Mouse (Mus musculus) C2C12 (cell line): ENCODE results near the gene Ubox5. TPM values are rescaled to one million over a fixed set of nuclear protein-coding genes. Genes with fewer than 3 reads are reported as not detected.

Source experiments
- H3K27me3 ChIP-seq: one replicate; pipeline ENCODE4 v1.6.1; 2011; ENCODE audit not compliant: control insufficient read depth, insufficient read depth, insufficient read length
- H3K36me3 ChIP-seq: one replicate; pipeline ENCODE4 v1.6.1; 2011; ENCODE audit not compliant: control insufficient read depth, insufficient read depth
- H3K4me3 ChIP-seq: one replicate; pipeline ENCODE4 v1.5.1; 2011; ENCODE audit warnings: mild to moderate bottlenecking, control low read depth; ENCODE audit not compliant: poor library complexity, insufficient read depth, severe bottlenecking
- H3K79me2 ChIP-seq: one replicate; pipeline ENCODE4 v1.6.1; 2011; ENCODE audit not compliant: control insufficient read depth, insufficient read depth
- H3K79me3 ChIP-seq: one replicate; pipeline ENCODE4 v1.6.1; 2011; ENCODE audit warnings: low read depth, control low read depth
- H3ac ChIP-seq: one replicate; pipeline ENCODE3; 2011; ENCODE audit warnings: low read depth; ENCODE audit not compliant: control insufficient read depth, insufficient read length
- CEBPB ChIP-seq: IDR thresholded peaks from one replicate; pipeline ENCODE4 v1.6.1; 2011; ENCODE audit warnings: low read depth, mild to moderate bottlenecking, control low read depth, moderate library complexity
- CTCF ChIP-seq: IDR thresholded peaks from one replicate; pipeline ENCODE4 v1.5.1; 2011; ENCODE audit not compliant: control insufficient read depth, insufficient read depth, insufficient read length
- FOSL1 ChIP-seq: IDR thresholded peaks from one replicate; pipeline ENCODE4 v1.8.0; 2011; ENCODE audit warnings: mild to moderate bottlenecking, low read length; ENCODE audit not compliant: poor library complexity, insufficient read depth, severe bottlenecking
- MAX ChIP-seq: IDR thresholded peaks from one replicate; pipeline ENCODE4 v1.6.1; 2011; ENCODE audit warnings: mild to moderate bottlenecking, control low read depth
- MYOD1 ChIP-seq: IDR thresholded peaks from one replicate; pipeline ENCODE4 v1.6.1; 2011; ENCODE audit warnings: low read depth; ENCODE audit not compliant: control insufficient read depth, insufficient read length
- MYOG ChIP-seq: IDR thresholded peaks from one replicate; pipeline ENCODE4 v1.6.1; 2011; ENCODE audit not compliant: control insufficient read depth, insufficient read length; ENCODE audit errors: extremely low read depth
- USF1 ChIP-seq: IDR thresholded peaks from one replicate; pipeline ENCODE4 v1.6.1; 2011; ENCODE audit warnings: low read depth, mild to moderate bottlenecking, control low read depth, moderate library complexity
- polyA plus RNA-seq: library from polyadenylated mRNA; unstranded; fragments of >200 nt; fragmentation: generic; extraction: Trizol; gene quantifications from one replicate; pipeline ENCODE4 v1.2.1, GENCODE M21; 2012; ENCODE audit warnings: missing spikeins

Gene Ubox5
- polyA plus RNA-seq, 1 experiment, result 5.2 TPM

DNA sequence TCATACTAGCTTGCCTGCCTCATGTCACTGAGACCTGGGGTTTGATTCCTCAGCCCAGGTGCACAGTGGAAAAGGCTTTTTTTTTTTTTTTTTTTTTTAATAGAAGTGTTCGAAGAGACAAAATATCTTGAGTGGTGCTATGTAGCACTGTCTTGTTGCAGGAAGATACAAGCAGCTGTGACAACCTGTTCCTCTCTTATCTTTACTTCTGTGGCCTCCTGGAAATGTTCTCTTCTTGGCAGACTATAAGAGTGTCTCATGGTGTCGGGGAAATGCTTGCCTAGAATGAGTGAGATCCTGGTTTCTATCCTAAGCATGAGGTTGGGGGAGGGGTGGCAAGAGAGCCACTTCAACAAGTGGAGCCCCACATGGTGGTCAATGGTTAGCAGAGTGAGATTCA, 41.5 kb downstream of the Ubox5 start:
- Histone ChIP-seq H3K4me3 (no peak overlapping the region), H3K79me3 (no peaks in the 10 kb centered on the region), H3ac (no peak overlapping the region), H3K36me3 (peaks cover 16% of the 10 kb centered on the region), H3K79me2 (no peaks in the 10 kb centered on the region), H3K27me3 (no peaks in the 10 kb centered on the region)
- no peak for TF ChIP-seq MYOG
- no peak for TF ChIP-seq MYOD1
- no peak for TF ChIP-seq CEBPB
- TF ChIP-seq CTCF, result no peak
- no peak for TF ChIP-seq FOSL1
- no peak for TF ChIP-seq USF1
- TF ChIP-seq MAX, result no peak

DNA sequence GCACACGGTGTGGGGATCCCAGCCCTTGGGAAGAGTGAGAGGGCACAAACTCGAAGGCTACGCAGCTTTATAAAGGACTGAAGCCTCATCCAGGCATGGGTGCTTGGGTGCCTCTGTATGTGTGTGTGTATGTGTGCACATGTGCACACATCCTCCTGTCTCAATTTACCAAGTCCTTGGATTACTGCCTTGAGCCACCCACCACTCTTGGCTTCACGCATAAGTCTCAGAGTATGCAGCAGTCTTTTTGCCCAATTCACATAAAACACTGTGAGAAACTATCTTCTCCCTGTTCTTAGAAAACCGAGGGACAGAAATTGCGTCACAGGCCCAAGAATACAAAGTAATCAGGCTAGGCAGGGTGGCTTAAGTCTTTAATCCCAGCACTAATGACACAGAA, 43.8 kb downstream of the Ubox5 start:
- Histone ChIP-seq H3K79me3 (no peaks in the 10 kb centered on the region), H3K36me3 (peaks cover 7% of the 10 kb centered on the region), H3K79me2 (no peaks in the 10 kb centered on the region), H3ac (no peak overlapping the region), H3K27me3 (peaks cover 7% of the 10 kb centered on the region), H3K4me3 (no peak overlapping the region)
- TF ChIP-seq USF1 (no peak), CTCF (no peak), MYOG (no peak), FOSL1 (no peak), MAX (no peak), CEBPB (no peak), MYOD1 (no peak)

DNA sequence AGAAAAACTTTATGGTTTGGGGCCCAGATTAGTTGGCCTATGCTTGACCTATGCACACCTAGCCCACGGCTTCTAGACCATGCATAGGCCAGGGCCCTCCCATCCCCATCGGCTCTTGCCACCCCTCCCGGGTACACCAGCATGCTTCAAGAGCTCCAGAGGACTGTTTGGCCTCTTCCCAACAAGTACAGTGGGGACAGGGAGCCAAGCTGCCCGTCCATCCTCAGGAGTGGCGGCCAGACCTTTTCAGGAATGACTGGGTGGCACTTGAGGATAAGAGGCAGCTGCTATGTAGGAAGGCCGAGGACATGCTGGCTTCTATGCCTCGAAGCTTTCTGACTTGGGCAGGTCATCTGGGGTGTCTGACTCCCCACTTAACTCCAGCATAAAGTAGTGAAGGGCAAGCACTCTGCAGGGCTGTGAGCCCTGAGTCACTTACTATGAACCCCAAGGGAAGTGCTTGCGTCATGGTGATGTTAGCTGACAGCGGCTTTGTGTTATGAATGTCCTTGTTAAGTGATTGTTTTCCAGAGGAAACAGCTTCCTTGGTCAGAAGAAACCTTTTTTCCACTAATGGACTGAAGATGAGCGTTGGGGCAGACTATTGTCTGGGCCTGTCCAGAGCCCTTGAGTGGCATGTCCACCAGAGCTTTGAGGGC, 45.8 kb downstream of the Ubox5 start:
- no peaks in the 10 kb centered on the region for H3K79me3 ChIP-seq
- peaks cover 19% of the 10 kb centered on the region for H3K27me3 ChIP-seq
- H3K36me3 ChIP-seq, result no peaks in the 10 kb centered on the region
- H3K79me2 ChIP-seq, result no peaks in the 10 kb centered on the region
- TF ChIP-seq CEBPB (no peak), MYOG (no peak), MYOD1 (no peak), CTCF (no peak), MAX (no peak), FOSL1 (no peak), USF1 (no peak)
- H3K4me3 ChIP-seq, result no peak overlapping the region
- H3ac ChIP-seq, result no peak overlapping the region

DNA sequence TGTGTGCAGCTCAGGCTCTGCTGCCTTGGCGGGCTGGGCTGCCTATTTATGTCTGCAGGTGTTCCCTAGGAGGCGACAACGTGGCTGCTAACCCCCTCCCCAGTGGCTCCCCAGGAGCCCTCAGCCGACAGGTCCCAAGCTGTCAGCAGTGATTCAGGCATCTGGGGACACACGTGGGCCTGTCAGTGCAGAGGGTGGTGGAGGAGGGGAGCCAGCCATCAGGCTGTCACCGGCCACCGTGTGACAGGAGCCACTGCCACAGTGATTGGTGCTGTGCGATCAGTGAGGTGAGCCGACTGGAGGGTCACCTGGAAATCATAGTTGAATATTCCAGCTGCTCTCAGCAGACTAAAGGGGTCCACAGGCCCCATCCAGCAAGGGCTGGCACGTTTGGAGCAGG, 47.3 kb downstream of the Ubox5 start, which contains the start of gene Avp:
Avp (minus strand) TSS at position 3 of the 400 bp plus-strand sequence.
- H3K36me3 ChIP-seq, result no peaks in the 10 kb centered on the region
- no peaks in the 10 kb centered on the region for H3K79me2 ChIP-seq
- H3K79me3 ChIP-seq, result no peaks in the 10 kb centered on the region
- no peak within 1 kb of the TSS for H3K4me3 ChIP-seq
- peaks cover 19% of the 10 kb centered on the region for H3K27me3 ChIP-seq
- no peak within 1 kb of the TSS for H3ac ChIP-seq
- no peak for TF ChIP-seq USF1
- TF ChIP-seq CEBPB, result no peak
- no peak for TF ChIP-seq MYOG
- no peak for TF ChIP-seq MYOD1
- TF ChIP-seq MAX, result no peak
- no peak for TF ChIP-seq FOSL1
- no peak for TF ChIP-seq CTCF

DNA sequence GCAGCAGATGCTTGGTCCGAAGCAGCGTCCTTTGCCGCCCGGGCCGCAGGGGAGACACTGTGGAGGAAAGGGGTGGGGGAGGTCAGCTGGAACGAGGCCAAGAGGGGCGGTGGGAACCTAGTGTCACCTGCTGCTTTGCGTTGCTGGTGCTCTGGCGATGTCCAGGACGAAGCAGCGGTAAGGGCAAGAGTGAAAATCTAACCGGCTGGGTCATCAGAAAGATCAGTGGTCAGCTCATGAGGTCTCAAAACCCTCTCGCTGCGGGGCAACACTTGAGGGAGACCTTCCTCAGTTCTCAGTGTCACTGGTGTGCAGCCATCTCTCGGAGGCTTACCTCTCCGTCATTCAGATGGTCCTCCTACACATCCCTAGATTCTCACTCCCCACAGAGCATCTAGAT, 48.6 kb downstream of the Ubox5 start:
- TF ChIP-seq USF1 (no peak), CEBPB (no peak), MYOD1 (no peak)

DNA sequence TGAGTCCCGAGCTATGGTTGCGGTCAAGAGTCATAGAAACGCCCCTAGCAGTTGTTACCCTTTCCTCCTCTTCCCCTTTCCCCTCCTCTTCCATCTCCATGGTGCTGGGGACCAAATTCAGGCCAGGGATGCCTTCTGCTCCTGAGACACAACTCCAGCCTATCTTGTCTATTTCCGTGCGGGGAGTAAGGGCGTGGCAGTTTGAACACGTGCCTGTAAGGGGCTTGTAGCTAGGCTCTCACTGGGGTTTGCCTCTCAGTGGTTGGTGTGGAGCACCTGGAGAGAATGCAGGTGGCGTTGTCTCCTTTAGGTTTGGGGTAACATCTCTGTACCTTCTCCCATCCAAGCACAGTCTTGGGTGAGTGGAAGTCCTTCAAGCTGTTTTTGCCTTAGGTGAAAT, 50.0 kb downstream of the Ubox5 start:
- Histone ChIP-seq H3ac (no peak overlapping the region), H3K79me3 (no peaks in the 10 kb centered on the region), H3K36me3 (no peaks in the 10 kb centered on the region), H3K27me3 (peaks cover 19% of the 10 kb centered on the region), H3K79me2 (no peaks in the 10 kb centered on the region), H3K4me3 (no peak overlapping the region)
- TF ChIP-seq MYOD1, result no peak
- no peak for TF ChIP-seq MYOG
- TF ChIP-seq USF1, result no peak
- no peak for TF ChIP-seq CEBPB
- no peak for TF ChIP-seq MAX
- TF ChIP-seq CTCF, result no peak
- no peak for TF ChIP-seq FOSL1

More for the DNA sequence above, 48.6 kb downstream of the Ubox5 start:
- H3K36me3 ChIP-seq, result no peaks in the 10 kb centered on the region
- no peaks in the 10 kb centered on the region for H3K79me3 ChIP-seq
- H3K27me3 ChIP-seq, result peaks cover 19% of the 10 kb centered on the region
- no peak overlapping the region for H3ac ChIP-seq
- no peaks in the 10 kb centered on the region for H3K79me2 ChIP-seq
- H3K4me3 ChIP-seq, result no peak overlapping the region
